Mouse (Mus musculus): ENCODE results near the gene D330020A13Rik. TPM values are rescaled to one million over a fixed set of nuclear protein-coding genes. Genes with fewer than 3 reads are reported as not detected.

The D330020A13Rik gene
- polyA plus RNA-seq, 1 experiment from 2014 or later, result 0.15 TPM

Other genes starting within 250 kb of the D330020A13Rik start
- gene Ninj2, start 201.0 kb upstream of the D330020A13Rik start, polyA plus RNA-seq (2014; fragmentation: Nextera tagmentation; extraction: Ambion mirVana), result not detected in 2 replicates
- not detected in 2 replicates for gene B4galnt3, start 195 bp downstream of the D330020A13Rik start, polyA plus RNA-seq (2014; fragmentation: Nextera tagmentation; extraction: Ambion mirVana)
- 57.4 and 63.1 TPM in 2 replicates for gene Kdm5a, start 69.8 kb downstream of the D330020A13Rik start, polyA plus RNA-seq (2014; fragmentation: Nextera tagmentation; extraction: Ambion mirVana)
- gene Ccdc77, start 70.0 kb downstream of the D330020A13Rik start, polyA plus RNA-seq (2014; fragmentation: Nextera tagmentation; extraction: Ambion mirVana), result 24.7 and 24.8 TPM in 2 replicates
- 2.8 and 5.4 TPM in 2 replicates for gene Il17ra, start 168.9 kb downstream of the D330020A13Rik start, polyA plus RNA-seq (2014; fragmentation: Nextera tagmentation; extraction: Ambion mirVana)
- 1.0 and 1.8 TPM in 2 replicates for gene Tmem121b, start 199.4 kb downstream of the D330020A13Rik start, polyA plus RNA-seq (2014; fragmentation: Nextera tagmentation; extraction: Ambion mirVana)
- 12.9 and 13.8 TPM in 2 replicates for gene Hdhd5, start 237.0 kb downstream of the D330020A13Rik start, polyA plus RNA-seq (2014; fragmentation: Nextera tagmentation; extraction: Ambion mirVana)